Mouse (Mus musculus) adrenal gland, postnatal 10 days (tissue): ENCODE results near the gene Trio. TPM values are rescaled to one million over a fixed set of nuclear protein-coding genes. Genes with fewer than 3 reads are reported as not detected.

ENCODE experiments used
- DNase-seq: peaks from one replicate; pipeline ENCODE4 v3.0.0; 2021; ENCODE audit warnings: mixed read lengths
- total RNA-seq, 2 experiments: library from RNA; stranded (reverse); gene quantifications; 2 replicates each; pipeline ENCODE4 v1.2.3; 2021

The Trio gene
- total RNA-seq, 2 experiments from 2014 or later: 49.8 to 81.3 TPM

- DNase-seq: no peak
Observed at GRCm38 (mm10) chr15:27876327-27876726, 149.3 kb downstream of the Trio start.

- DNase-seq: no peak
Observed at GRCm38 (mm10) chr15:27875753-27876152, 149.9 kb downstream of the Trio start.

- DNase-seq: no peak
Observed at GRCm38 (mm10) chr15:27873747-27874320, 151.8 kb downstream of the Trio start.

GRCm38 (mm10) chr15:27872286-27872685, 153.4 kb downstream of the Trio start:
- DNase-seq: no peak

GRCm38 (mm10) chr15:27871708-27872107, 153.9 kb downstream of the Trio start:
- no peak for DNase-seq

GRCm38 (mm10) chr15:27871260-27871659, 154.4 kb downstream of the Trio start:
- DNase-seq: no peak

GRCm38 (mm10) chr15:27869001-27869400, 156.6 kb downstream of the Trio start:
- DNase-seq: no peak

- peak; percentile 30 for DNase-seq
Observed at GRCm38 (mm10) chr15:27867831-27868230, 157.8 kb downstream of the Trio start.

GRCm38 (mm10) chr15:27866471-27866870, 159.2 kb downstream of the Trio start:
- no peak for DNase-seq

GRCm38 (mm10) chr15:27866053-27866452, 159.6 kb downstream of the Trio start:
- DNase-seq: no peak

- no peak for DNase-seq
Observed at GRCm38 (mm10) chr15:27864397-27864796, 161.3 kb downstream of the Trio start.

GRCm38 (mm10) chr15:27862949-27863348, 162.7 kb downstream of the Trio start:
- DNase-seq: no peak

GRCm38 (mm10) chr15:27860439-27860838, 165.2 kb downstream of the Trio start:
- no peak for DNase-seq

- peak; percentile 35 for DNase-seq
Observed at GRCm38 (mm10) chr15:27859590-27859989, 166.1 kb downstream of the Trio start.

GRCm38 (mm10) chr15:27859115-27859514, 166.5 kb downstream of the Trio start:
- no peak for DNase-seq

GRCm38 (mm10) chr15:27858179-27858819, 167.3 kb downstream of the Trio start:
- no peak for DNase-seq

- no peak for DNase-seq
Observed at GRCm38 (mm10) chr15:27857242-27857641, 168.4 kb downstream of the Trio start.

GRCm38 (mm10) chr15:27856050-27856787, 169.4 kb downstream of the Trio start:
- DNase-seq: no peak

- DNase-seq: no peak
Observed at GRCm38 (mm10) chr15:27851312-27851711, 174.3 kb downstream of the Trio start.

GRCm38 (mm10) chr15:27850904-27851303, 174.7 kb downstream of the Trio start:
- peak; percentile 49 for DNase-seq

- DNase-seq: peak; percentile 73
Observed at GRCm38 (mm10) chr15:27849910-27850309, 175.7 kb downstream of the Trio start.

- no peak for DNase-seq
Observed at GRCm38 (mm10) chr15:27841696-27842095, 184.0 kb downstream of the Trio start.

GRCm38 (mm10) chr15:27840579-27840978, 185.1 kb downstream of the Trio start:
- DNase-seq: no peak

GRCm38 (mm10) chr15:27840125-27840524, 185.5 kb downstream of the Trio start:
- no peak for DNase-seq
